Mouse (Mus musculus): ENCODE data around the gene Prpsap2. TPM values are rescaled to one million over a fixed set of nuclear protein-coding genes. Genes with fewer than 3 reads are reported as not detected.

Prpsap2 gene
- polyA plus RNA-seq (2014; fragmentation: Illumina TruSeq; extraction: RNeasy Lipid Tissue Mini Kit (QIAGEN cat#74804); ENCODE audit: low read depth, low replicate concordance): 52.3 TPM

DNA sequence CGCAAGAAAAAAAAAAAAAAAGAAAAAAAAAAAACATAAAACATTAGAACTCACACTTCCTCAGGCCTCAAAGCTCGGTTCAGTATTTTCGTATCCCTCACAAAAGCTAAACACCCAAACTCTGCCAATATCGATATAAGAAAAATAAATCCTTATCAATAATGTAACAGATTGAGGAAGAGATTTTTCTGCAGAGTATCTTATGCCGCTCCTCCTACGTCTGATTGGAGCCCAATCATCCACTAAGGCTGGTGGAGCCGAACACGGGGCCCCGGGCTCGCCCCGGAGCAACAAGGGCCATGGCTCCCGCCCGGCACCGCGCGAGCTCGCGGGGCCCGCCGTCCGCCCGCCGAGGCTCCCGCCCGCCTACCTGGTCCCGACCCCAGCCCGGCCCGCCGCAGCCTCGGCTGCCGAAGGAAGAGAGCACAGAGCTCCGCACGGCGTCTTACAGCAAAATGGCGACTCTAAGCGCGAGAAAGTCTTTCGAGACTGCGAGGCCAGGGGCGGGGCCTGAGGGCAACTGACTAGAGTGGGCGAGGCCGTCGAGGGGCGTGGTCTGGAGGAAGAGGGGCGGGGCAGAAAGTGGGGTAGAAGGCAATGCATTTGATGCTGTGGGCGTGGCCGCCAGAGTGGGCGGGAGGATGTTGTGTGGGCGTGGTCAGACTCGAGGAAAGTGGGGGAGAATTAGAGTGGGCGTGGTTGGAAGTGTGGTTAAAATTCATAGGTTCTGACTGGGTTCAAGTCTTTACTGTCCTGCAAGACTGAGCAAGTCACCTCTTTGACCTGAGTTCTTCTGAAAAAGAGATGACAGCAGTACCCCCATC is at the start of gene Prpsap2:
Gene Prpsap2 (minus strand): TSS at position 505 of the 824 bp plus-strand sequence.

GRCm38 (mm10) chr11:61720636-61721035 is 41.3 kb downstream of the Prpsap2 start, which contains the start of gene Slc5a10:
Slc5a10 (minus strand) TSS chr11:61720826.

DNA sequence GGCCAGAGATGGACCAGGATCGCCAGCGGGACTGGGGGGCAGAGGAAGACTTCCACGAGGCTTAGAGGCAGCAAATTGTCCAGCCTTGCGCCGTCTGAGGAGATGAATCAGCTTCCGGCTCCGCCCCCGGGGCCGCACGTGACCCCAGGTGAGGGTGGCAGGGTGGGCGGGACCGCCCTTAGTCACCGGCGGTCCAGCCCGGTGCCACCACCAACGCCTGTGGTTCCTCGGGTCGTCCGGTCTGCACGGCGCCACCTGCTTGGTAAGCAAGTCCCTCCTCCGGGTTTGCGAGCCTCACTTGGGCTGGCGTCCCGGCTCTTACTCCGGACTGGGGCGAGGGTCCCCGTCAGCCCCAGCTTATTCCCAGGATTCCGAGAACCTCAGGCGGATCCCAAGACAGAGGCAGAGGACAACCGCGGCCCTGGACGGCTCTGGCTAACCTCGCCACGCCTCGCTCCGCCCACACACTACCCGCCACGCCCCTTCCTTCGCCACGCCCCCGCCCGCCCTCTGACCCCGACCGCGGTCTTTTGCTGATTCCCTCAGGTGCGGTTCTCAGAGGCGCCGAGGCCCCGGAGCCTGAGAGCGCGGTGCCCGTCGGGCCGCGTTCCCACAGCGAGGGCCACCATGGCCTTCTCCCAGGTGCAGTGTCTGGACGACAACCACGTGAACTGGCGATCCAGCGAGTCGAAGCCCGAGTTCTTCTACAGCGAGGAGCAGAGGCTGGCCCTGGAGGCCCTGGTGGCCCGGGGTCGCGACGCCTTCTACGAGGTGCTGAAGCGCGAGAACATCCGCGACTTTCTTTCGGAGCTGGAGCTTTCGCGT is 77.8 kb downstream of the Prpsap2 start, which contains the start of gene Fam83g:
Gene Fam83g (plus strand): TSS at position 185 of the 825 bp plus-strand sequence.

Other genes starting within 250 kb of the Prpsap2 start
- 12.4 TPM for gene Epn2, start 182.4 kb downstream of the Prpsap2 start, polyA plus RNA-seq (2014; fragmentation: Illumina TruSeq; extraction: RNeasy Lipid Tissue Mini Kit (QIAGEN cat#74804); ENCODE audit: low read depth, low replicate concordance)
- 0.44 TPM for gene Grap, start 108.8 kb downstream of the Prpsap2 start, polyA plus RNA-seq (2014; fragmentation: Illumina TruSeq; extraction: RNeasy Lipid Tissue Mini Kit (QIAGEN cat#74804); ENCODE audit: low read depth, low replicate concordance)
- 0.49 TPM for gene Fam83g, start 78.0 kb downstream of the Prpsap2 start, polyA plus RNA-seq (2014; fragmentation: Illumina TruSeq; extraction: RNeasy Lipid Tissue Mini Kit (QIAGEN cat#74804); ENCODE audit: low read depth, low replicate concordance)
- gene Slc5a10, start 41.3 kb downstream of the Prpsap2 start, polyA plus RNA-seq (2014; fragmentation: Illumina TruSeq; extraction: RNeasy Lipid Tissue Mini Kit (QIAGEN cat#74804); ENCODE audit: low read depth, low replicate concordance): 18.9 TPM
- gene Ulk2, start 93.0 kb upstream of the Prpsap2 start, polyA plus RNA-seq (2014; fragmentation: Illumina TruSeq; extraction: RNeasy Lipid Tissue Mini Kit (QIAGEN cat#74804); ENCODE audit: low read depth, low replicate concordance): 39.5 TPM
- gene Akap10, start 168.2 kb upstream of the Prpsap2 start, polyA plus RNA-seq (2014; fragmentation: Illumina TruSeq; extraction: RNeasy Lipid Tissue Mini Kit (QIAGEN cat#74804); ENCODE audit: low read depth, low replicate concordance): 40.3 TPM
- gene Specc1, start 194.7 kb upstream of the Prpsap2 start, polyA plus RNA-seq (2014; fragmentation: Illumina TruSeq; extraction: RNeasy Lipid Tissue Mini Kit (QIAGEN cat#74804); ENCODE audit: low read depth, low replicate concordance): 13.4 TPM

Data from kidney, adult 10 weeks (tissue).